Mouse (Mus musculus): ENCODE measurements around the gene Rtn1.

GRCm38 (mm10) chr12:72361701-72362354, 47.0 kb downstream of the Rtn1 start:
- TF ChIP-seq GATA1 (IDR thresholded peaks at IDR 0.05; ENCODE audit: low read length) (no peak), TAL1 (IDR thresholded peaks at IDR 0.05; ENCODE audit: low read length) (no peak)
